Mouse (Mus musculus): ENCODE measurements at regions not wholly inside any gene's neighbourhood (a gene's known extent, or its start where the extent isn't known, plus 50 kb on each side); places are given as distances from the start of the nearest gene placed in this dataset.

GRCm38 (mm10) chr5:119557071-119557470, 113.4 kb upstream of the Tbx3 start:
- TF ChIP-seq GABPA (IDR thresholded peaks at IDR 0.05; ENCODE audit: low read depth, low read length), result no peak
- TF ChIP-seq POLR2A (IDR thresholded peaks at IDR 0.05; ENCODE audit: control insufficient read depth in 1 of 2, insufficient read depth in 1 of 2, low read depth in 1 of 2, low read length in 2 of 2, poor library complexity in 1 of 2), result no peak
- no peak for TF ChIP-seq KAT2A (conservative IDR thresholded peaks at IDR 0.05; ENCODE audit: low read depth, low read length)
- no peak for TF ChIP-seq TAL1 (IDR thresholded peaks at IDR 0.05; ENCODE audit: low read length)
